Mouse (Mus musculus) hematopoietic stem cell, adult 5-6 weeks (primary cell): ENCODE results near the gene Fcor. TPM values are rescaled to one million over a fixed set of nuclear protein-coding genes. Genes with fewer than 3 reads are reported as not detected.

ENCODE experiments used
- ATAC-seq, 2 experiments: fragments of 125-278 bp in 1 of 2; replicated peaks in 1 of 2; 2 replicates each; pipeline ENCODE4 v1.8.0; 2016 to 2017; ENCODE audit warnings: inconsistent platforms in 2 of 2, mild to moderate bottlenecking in 2 of 2, moderate number of reproducible peaks in 2 of 2, low read depth in 1 of 2, moderate TSS enrichment in 1 of 2; ENCODE audit not compliant: low FRiP score in 2 of 2, poor library complexity in 2 of 2, severe bottlenecking in 2 of 2, insufficient read depth in 1 of 2, low TSS enrichment in 1 of 2
- total RNA-seq: library from RNA; stranded (forward); fragments of 172-1452, 232-1000 nt; gene quantifications from 2 replicates; pipeline ENCODE4 v1.2.3, GENCODE M21; 2017

Fcor gene
- total RNA-seq, 1 experiment from 2014 or later, result not detected

GRCm38 (mm10) chr8:3646824-3647531, 25.2 kb downstream of the Fcor start:
- no peak; a peak in 1 of 4 replicates for ATAC-seq

- peak; percentile 91 to 92 for ATAC-seq
Measured at GRCm38 (mm10) chr8:3645804-3646203, 26.4 kb downstream of the Fcor start.

GRCm38 (mm10) chr8:3631478-3631875, 40.7 kb downstream of the Fcor start:
- peak; percentile 30 to 54; a peak in 3 of 4 replicates for ATAC-seq

GRCm38 (mm10) chr8:3630647-3631477, 41.3 kb downstream of the Fcor start, which contains the start of gene Stxbp2:
Stxbp2 (plus strand) TSS chr8:3630955.
- ATAC-seq, result peak; percentile 90 to 91

- ATAC-seq, result peak in 1 of 2 experiments; percentile 25; a peak in 1 of 4 replicates
Measured at GRCm38 (mm10) chr8:3628014-3628413, 44.1 kb downstream of the Fcor start.

- ATAC-seq, result peak in 1 of 2 experiments; percentile 18; a peak in 2 of 4 replicates
Measured at GRCm38 (mm10) chr8:3626971-3627370, 45.2 kb downstream of the Fcor start.

GRCm38 (mm10) chr8:3625445-3625844, 46.7 kb downstream of the Fcor start, which contains the start of gene Pcp2:
Pcp2 (minus strand) TSS chr8:3625545.
- ATAC-seq, result no peak

GRCm38 (mm10) chr8:3622119-3622518, 50.0 kb downstream of the Fcor start:
- ATAC-seq, result no peak

- ATAC-seq, result peak; percentile 97
Measured at GRCm38 (mm10) chr8:3621199-3621970, 50.8 kb downstream of the Fcor start, which contains the start of the genes Xab2 and Pet100. Xab2 (minus strand) TSS chr8:3621316. Pet100 (plus strand) TSS chr8:3621548.

Other genes with a start within 250 kb of the Fcor start
- gene Pex11g, start 204.7 kb downstream of the Fcor start, total RNA-seq, result 0.84 and 4.1 TPM in 2 replicates
- not detected in 2 replicates for gene Tex45, start 201.5 kb downstream of the Fcor start, total RNA-seq
- 10.6 and 11.6 TPM in 2 replicates for gene Zfp358, start 179.2 kb downstream of the Fcor start, total RNA-seq
- 29.8 and 40.4 TPM in 2 replicates for gene Mcoln1, start 171.9 kb downstream of the Fcor start, total RNA-seq
- 26.4 and 34.5 TPM in 2 replicates for gene Pnpla6, start 157.0 kb downstream of the Fcor start, total RNA-seq
- gene C330021F23Rik, start 104.4 kb downstream of the Fcor start, total RNA-seq, result 0.69 and 2.0 TPM in 2 replicates
- gene Camsap3, start 85.1 kb downstream of the Fcor start, total RNA-seq, result 3.9 TPM in 2 replicates
- 56.6 and 75.0 TPM in 2 replicates for gene Xab2, start 51.0 kb downstream of the Fcor start, total RNA-seq
- gene Pet100, start 50.8 kb downstream of the Fcor start, total RNA-seq, result 209 and 215 TPM in 2 replicates
- gene Pcp2, start 46.8 kb downstream of the Fcor start, total RNA-seq, result not detected in 2 replicates
- 121 and 152 TPM in 2 replicates for gene Stxbp2, start 41.4 kb downstream of the Fcor start, total RNA-seq
- not detected in 2 replicates for gene Retn, start 16.6 kb downstream of the Fcor start, total RNA-seq
- 12.9 and 27.0 TPM in 2 replicates for gene Mcemp1, start 6.6 kb downstream of the Fcor start, total RNA-seq
- 48.3 and 61.2 TPM in 2 replicates for gene Trappc5, start 3.9 kb upstream of the Fcor start, total RNA-seq
- gene Fcer2a, start 21.8 kb upstream of the Fcor start, total RNA-seq, result 1.1 TPM in 1 of 2 replicates, not detected in the other
- gene Clec4g, start 48.3 kb upstream of the Fcor start, total RNA-seq, result 0.81 TPM in 1 of 2 replicates, not detected in the other
- gene Cd209a, start 76.6 kb upstream of the Fcor start, total RNA-seq, result 1.7 and 1.8 TPM in 2 replicates
- not detected in 2 replicates for gene Cd209e, start 181.9 kb upstream of the Fcor start, total RNA-seq
- not detected in 2 replicates for gene Cd209d, start 206.2 kb upstream of the Fcor start, total RNA-seq